Mouse (Mus musculus) stomach, embryonic 15.5 days (tissue): ENCODE measurements around the gene Slc10a1. TPM values are rescaled to one million over a fixed set of nuclear protein-coding genes. Genes with fewer than 3 reads are reported as not detected.

Source experiments
- ATAC-seq: fragments of 200-750 bp; cut with Nextera tagmentation; 2 replicates; pipeline ENCODE4 v1.8.0; 2017; ENCODE audit warnings: low read depth, moderate number of reproducible peaks, moderate TSS enrichment; ENCODE audit not compliant: insufficient read depth, low FRiP score
- H3K27ac ChIP-seq: fragments of 300-500 bp; sonication (generic); 2 replicates; pipeline ENCODE4 v1.5.1; 2015; ENCODE audit warnings: mild to moderate bottlenecking, inconsistent platforms
- H3K27me3 ChIP-seq: fragments of 300-500 bp; sonication (generic); replicated peaks from 2 replicates; pipeline ENCODE4 v1.6.1; 2015; ENCODE audit warnings: inconsistent platforms
- H3K36me3 ChIP-seq: fragments of 300-500 bp; sonication (generic); 2 replicates; pipeline ENCODE4 v1.6.1; 2015; ENCODE audit warnings: inconsistent platforms
- H3K4me1 ChIP-seq: fragments of 300-500 bp; sonication (generic); 2 replicates; pipeline ENCODE4 v1.6.1; 2015; ENCODE audit warnings: inconsistent platforms
- H3K4me2 ChIP-seq: fragments of 300-500 bp; sonication (generic); 2 replicates; pipeline ENCODE4 v1.6.1; 2015; ENCODE audit warnings: mild to moderate bottlenecking, inconsistent platforms
- H3K4me3 ChIP-seq: fragments of 300-500 bp; sonication (generic); replicated peaks from 2 replicates; pipeline ENCODE4 v1.5.1; 2015; ENCODE audit warnings: inconsistent platforms
- H3K9ac ChIP-seq: fragments of 300-500 bp; sonication (generic); 2 replicates; pipeline ENCODE4 v1.6.1; 2015; ENCODE audit warnings: inconsistent platforms
- H3K9me3 ChIP-seq: fragments of 300-500 bp; sonication (generic); 2 replicates; pipeline ENCODE4 v1.6.1; 2016; ENCODE audit warnings: inconsistent platforms
- WGBS: fragments of 180-500 bp; shearing (Covaris S2); methylation state at CpG from one replicate; pipeline ENCODE4 v1.1.7; 2015; 5-methylcytosine and 5-hydroxymethylcytosine counted together
- polyA plus RNA-seq: library from polyadenylated mRNA; unstranded; fragments of >200 nt; fragmentation: Nextera tagmentation; extraction: Ambion mirVana; gene quantifications from 2 replicates; pipeline ENCODE4 v1.2.1, GENCODE M21; 2015

Gene Slc10a1
- polyA plus RNA-seq, 1 experiment from 2014 or later: 1.3 TPM

GRCm38 (mm10) chr12:80992540-80993122 is 24.1 kb upstream of the Slc10a1 start:
- H3K9me3 ChIP-seq: peaks cover 4% of the 10 kb centered on the region; the same call in 1 of the 2 replicates
- WGBS: 78% methylated on average over 8 of the region's 8 CpGs

GRCm38 (mm10) chr12:80991806-80992205 is 23.3 kb upstream of the Slc10a1 start:
- H3K4me3 ChIP-seq: no peak overlapping the region
- no peak overlapping the region for H3K27ac ChIP-seq
- peaks cover 4% of the 10 kb centered on the region; the same call in 1 of the 2 replicates for H3K9me3 ChIP-seq
- no peaks in the 10 kb centered on the region for H3K27me3 ChIP-seq
- no peak for ATAC-seq
- WGBS: 77% methylated on average over 10 of the region's 10 CpGs
- H3K4me2 ChIP-seq: no peak overlapping the region
- no peak overlapping the region for H3K9ac ChIP-seq
- no peaks in the 10 kb centered on the region for H3K36me3 ChIP-seq
- no peaks in the 10 kb centered on the region for H3K4me1 ChIP-seq

More at GRCm38 (mm10) chr12:80992540-80993122, 24.1 kb upstream of the Slc10a1 start:
- Histone ChIP-seq H3K9ac (no peak overlapping the region), H3K27ac (no peak overlapping the region), H3K4me3 (no peak overlapping the region), H3K27me3 (no peaks in the 10 kb centered on the region), H3K4me1 (no peaks in the 10 kb centered on the region), H3K36me3 (no peaks in the 10 kb centered on the region), H3K4me2 (no peak overlapping the region)
- no peak for ATAC-seq

GRCm38 (mm10) chr12:80990901-80991445 is 22.5 kb upstream of the Slc10a1 start:
- H3K36me3 ChIP-seq: no peaks in the 10 kb centered on the region
- ATAC-seq: no peak
- H3K4me1 ChIP-seq: no peaks in the 10 kb centered on the region

GRCm38 (mm10) chr12:80988286-80988685 is 19.8 kb upstream of the Slc10a1 start:
- H3K9ac ChIP-seq: no peak overlapping the region
- 66% methylated on average over 3 of the region's 3 CpGs for WGBS
- H3K9me3 ChIP-seq: no peaks in the 10 kb centered on the region
- no peak for ATAC-seq
- H3K4me2 ChIP-seq: no peak overlapping the region
- H3K4me1 ChIP-seq: no peaks in the 10 kb centered on the region
- no peaks in the 10 kb centered on the region for H3K27me3 ChIP-seq
- no peak overlapping the region for H3K27ac ChIP-seq
- H3K4me3 ChIP-seq: no peak overlapping the region
- H3K36me3 ChIP-seq: no peaks in the 10 kb centered on the region

More at GRCm38 (mm10) chr12:80990901-80991445, 22.5 kb upstream of the Slc10a1 start:
- H3K4me2 ChIP-seq: no peak overlapping the region
- peaks cover 4% of the 10 kb centered on the region; the same call in 1 of the 2 replicates for H3K9me3 ChIP-seq
- no peaks in the 10 kb centered on the region for H3K27me3 ChIP-seq
- H3K9ac ChIP-seq: no peak overlapping the region
- H3K4me3 ChIP-seq: no peak overlapping the region
- H3K27ac ChIP-seq: no peak overlapping the region
- WGBS: 80% methylated on average over 13 of the region's 13 CpGs

- Histone ChIP-seq H3K9me3 (no peaks in the 10 kb centered on the region), H3K27me3 (no peaks in the 10 kb centered on the region), H3K4me3 (no peak overlapping the region), H3K27ac (no peak overlapping the region), H3K4me1 (no peaks in the 10 kb centered on the region), H3K36me3 (no peaks in the 10 kb centered on the region), H3K4me2 (no peak overlapping the region), H3K9ac (no peak overlapping the region)
- no peak for ATAC-seq
- WGBS: 73% methylated on average over 4 of the region's 4 CpGs
Measured at GRCm38 (mm10) chr12:80986628-80987027, 18.1 kb upstream of the Slc10a1 start.

- ATAC-seq: no peak
Measured at GRCm38 (mm10) chr12:80983695-80984094, 15.2 kb upstream of the Slc10a1 start.

GRCm38 (mm10) chr12:80982326-80982725 is 13.8 kb upstream of the Slc10a1 start:
- Histone ChIP-seq H3K27ac (no peak overlapping the region), H3K4me1 (no peaks in the 10 kb centered on the region), H3K36me3 (no peaks in the 10 kb centered on the region), H3K27me3 (no peaks in the 10 kb centered on the region), H3K9ac (no peak overlapping the region), H3K4me3 (no peak overlapping the region), H3K4me2 (no peak overlapping the region), H3K9me3 (no peaks in the 10 kb centered on the region)
- no peak for ATAC-seq
- WGBS: 1% methylated on average over 7 of the region's 7 CpGs

More at GRCm38 (mm10) chr12:80983695-80984094, 15.2 kb upstream of the Slc10a1 start:
- Histone ChIP-seq H3K9ac (no peak overlapping the region), H3K4me1 (no peaks in the 10 kb centered on the region), H3K36me3 (no peaks in the 10 kb centered on the region), H3K27me3 (no peaks in the 10 kb centered on the region), H3K4me2 (no peak overlapping the region), H3K4me3 (no peak overlapping the region), H3K27ac (no peak overlapping the region), H3K9me3 (no peaks in the 10 kb centered on the region)
- 72% methylated on average over 9 of the region's 9 CpGs for WGBS

GRCm38 (mm10) chr12:80975939-80976671 is 7.6 kb upstream of the Slc10a1 start:
- Histone ChIP-seq H3K36me3 (no peaks in the 10 kb centered on the region), H3K4me3 (no peak overlapping the region), H3K4me2 (no peak overlapping the region), H3K9me3 (no peaks in the 10 kb centered on the region), H3K27me3 (no peaks in the 10 kb centered on the region), H3K9ac (no peak overlapping the region), H3K4me1 (no peaks in the 10 kb centered on the region), H3K27ac (no peak overlapping the region)
- no peak for ATAC-seq
- WGBS: 72% methylated on average over 11 of the region's 11 CpGs

- ATAC-seq: no peak
- no peak overlapping the region for H3K27ac ChIP-seq
- H3K27me3 ChIP-seq: no peaks in the 10 kb centered on the region
- H3K9ac ChIP-seq: no peak overlapping the region
- H3K4me1 ChIP-seq: no peaks in the 10 kb centered on the region
- H3K36me3 ChIP-seq: no peaks in the 10 kb centered on the region
- no peak overlapping the region for H3K4me3 ChIP-seq
- no peaks in the 10 kb centered on the region for H3K9me3 ChIP-seq
- H3K4me2 ChIP-seq: no peak overlapping the region
- 30% methylated on average over 3 of the region's 3 CpGs for WGBS
Measured at GRCm38 (mm10) chr12:80971756-80972155, 3.3 kb upstream of the Slc10a1 start.

- Histone ChIP-seq H3K4me2 (no peak overlapping the region), H3K9ac (no peak overlapping the region), H3K9me3 (no peaks in the 10 kb centered on the region), H3K27me3 (no peaks in the 10 kb centered on the region), H3K4me1 (no peaks in the 10 kb centered on the region), H3K27ac (no peak overlapping the region), H3K36me3 (no peaks in the 10 kb centered on the region), H3K4me3 (no peak overlapping the region)
- 74% methylated on average over 8 of the region's 8 CpGs for WGBS
- no peak for ATAC-seq
Measured at GRCm38 (mm10) chr12:80970181-80970705, 1.7 kb upstream of the Slc10a1 start.

- 84% methylated on average over 9 of the region's 9 CpGs for WGBS
- Histone ChIP-seq H3K9ac (no peak overlapping the region), H3K4me3 (no peak overlapping the region), H3K4me2 (no peak overlapping the region), H3K4me1 (no peaks in the 10 kb centered on the region), H3K27me3 (no peaks in the 10 kb centered on the region), H3K36me3 (no peaks in the 10 kb centered on the region), H3K9me3 (no peaks in the 10 kb centered on the region), H3K27ac (no peak overlapping the region)
- no peak for ATAC-seq
Measured at GRCm38 (mm10) chr12:80967918-80968317, 587 bp downstream of the Slc10a1 start.
